Mouse (Mus musculus) ovary, postnatal 10 days (tissue): ENCODE data around the gene Aebp1.
A peak's percentile ranks its signal among the peaks of the same experiment; 100 is the strongest.
"Not testable (repeated sequence)": the region's sequence is repeated elsewhere in the genome, so short reads cannot be mapped to it uniquely, and the experiment has no call there.

Experiments used
- DNase-seq: peaks from one replicate; pipeline ENCODE4 v3.0.0; 2022; ENCODE audit warnings: low spot score

The Aebp1 gene

GRCm38 (mm10) chr11:5855902-5856301, 5.8 kb upstream of the Aebp1 start:
- no peak for DNase-seq

DNA sequence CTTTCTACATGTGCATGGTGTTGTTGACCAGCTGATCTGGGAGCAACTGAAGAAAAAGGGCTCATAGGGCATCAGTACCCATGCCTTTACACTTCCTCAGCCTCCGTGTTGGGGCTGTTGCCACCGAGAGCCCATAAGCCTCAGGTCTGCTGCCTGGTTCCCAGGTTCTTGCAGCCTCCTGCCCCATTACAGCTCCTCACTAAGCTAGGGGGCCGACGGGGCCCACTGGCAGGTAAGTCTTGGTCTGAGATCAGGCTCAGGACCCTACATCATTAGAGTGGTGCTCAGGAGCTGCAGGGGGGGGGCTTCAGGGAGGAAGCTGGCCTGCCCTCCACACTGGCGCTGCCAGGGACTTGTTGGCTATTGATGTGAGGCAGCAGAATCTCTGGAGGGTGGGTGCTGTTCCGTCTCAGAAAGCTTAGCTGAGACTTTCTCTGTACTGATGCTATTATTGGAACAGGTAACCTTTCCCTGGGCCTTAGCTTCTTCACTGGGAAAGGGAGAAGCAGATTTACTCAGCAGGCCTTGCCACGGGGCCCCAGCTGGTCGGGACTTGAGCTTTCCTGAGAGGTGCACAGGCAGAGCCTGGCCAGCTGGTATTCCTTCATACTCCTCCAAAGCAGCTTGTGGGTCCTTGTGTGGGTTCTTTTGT, 5.1 kb upstream of the Aebp1 start:
- no peak for DNase-seq

DNA sequence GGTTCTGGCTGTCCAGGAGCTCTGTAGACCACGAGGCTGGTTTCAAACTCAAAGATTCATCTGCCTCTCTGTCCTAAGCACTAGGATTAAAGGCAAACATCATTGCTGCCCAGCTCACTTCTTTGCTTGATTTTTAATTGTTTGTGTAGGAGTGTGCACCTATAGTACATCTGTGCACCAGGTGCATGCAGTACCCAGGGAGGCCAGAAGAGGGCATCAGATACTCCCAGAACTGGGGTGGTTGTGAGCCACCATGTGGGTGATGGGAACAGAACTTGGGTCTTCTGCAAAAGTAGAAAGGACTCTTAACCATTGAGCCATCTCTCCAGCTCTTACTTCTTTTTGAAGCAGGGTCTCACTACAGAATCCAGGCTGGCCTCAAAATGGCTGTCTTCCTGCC, 3.0 kb upstream of the Aebp1 start:
- no peak for DNase-seq

GRCm38 (mm10) chr11:5859883-5860550, 1.7 kb upstream of the Aebp1 start:
- no peak for DNase-seq

DNA sequence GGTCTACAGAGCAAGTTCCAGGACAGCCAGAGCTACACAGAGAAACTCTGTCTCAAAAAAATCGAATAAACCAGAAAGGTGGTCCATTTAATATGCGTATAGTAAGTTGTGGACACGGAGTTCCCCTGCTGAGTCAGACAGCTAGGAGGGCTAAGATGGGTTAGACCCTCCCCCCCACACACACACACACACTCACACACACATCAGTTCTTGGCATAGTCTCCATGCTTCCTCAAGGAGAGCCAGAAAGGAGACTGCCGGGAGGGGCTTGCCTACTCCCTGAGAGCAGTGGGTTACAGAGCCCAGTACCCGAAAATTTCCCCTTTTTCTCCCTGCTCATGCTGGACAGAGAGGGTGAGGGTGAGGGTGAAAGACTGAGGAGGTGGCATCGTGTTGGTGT, 1.1 kb upstream of the Aebp1 start:
- no peak for DNase-seq

GRCm38 (mm10) chr11:5862394-5863105, 803 bp downstream of the Aebp1 start:
- DNase-seq: no peak

DNA sequence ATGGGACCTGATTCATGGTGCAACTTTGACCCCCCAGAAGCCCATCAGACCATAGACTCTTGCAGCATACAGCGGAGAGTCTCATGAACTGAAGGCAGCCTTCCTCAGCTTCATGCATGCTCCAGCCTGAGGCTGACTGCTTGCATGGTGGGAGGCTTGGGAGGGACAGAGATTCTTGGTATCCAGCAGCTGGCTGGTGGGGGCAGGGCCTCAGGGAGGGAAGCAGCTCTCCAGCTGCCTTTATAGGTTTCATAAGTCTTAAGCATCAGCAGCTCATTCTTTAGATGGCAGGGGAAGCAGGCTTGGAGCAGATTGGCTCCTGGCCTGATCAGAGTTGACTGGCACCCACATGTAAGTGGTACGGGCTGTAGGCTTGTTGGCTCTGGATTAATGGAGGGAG, 5.4 kb downstream of the Aebp1 start:
- DNase-seq: no peak

- no peak for DNase-seq
Measured at GRCm38 (mm10) chr11:5868324-5868723, 6.6 kb downstream of the Aebp1 start.

DNA sequence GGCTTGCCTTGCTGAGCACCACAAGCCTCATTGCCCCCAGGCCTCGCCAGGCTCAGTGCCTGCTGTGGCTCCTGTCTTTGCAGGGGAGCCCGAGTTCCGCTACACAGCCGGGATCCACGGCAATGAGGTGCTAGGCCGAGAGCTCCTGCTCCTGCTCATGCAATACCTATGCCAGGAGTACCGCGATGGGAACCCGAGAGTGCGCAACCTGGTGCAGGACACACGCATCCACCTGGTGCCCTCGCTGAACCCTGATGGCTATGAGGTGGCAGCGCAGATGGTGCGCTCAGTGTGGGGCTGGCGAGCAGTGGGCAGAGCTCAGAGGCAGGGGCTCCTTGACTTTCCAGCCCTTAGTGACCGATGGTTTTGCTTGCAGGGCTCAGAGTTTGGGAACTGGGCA, 7.6 kb downstream of the Aebp1 start:
- DNase-seq: no peak

GRCm38 (mm10) chr11:5870069-5870468, 8.3 kb downstream of the Aebp1 start:
- no peak for DNase-seq

DNA sequence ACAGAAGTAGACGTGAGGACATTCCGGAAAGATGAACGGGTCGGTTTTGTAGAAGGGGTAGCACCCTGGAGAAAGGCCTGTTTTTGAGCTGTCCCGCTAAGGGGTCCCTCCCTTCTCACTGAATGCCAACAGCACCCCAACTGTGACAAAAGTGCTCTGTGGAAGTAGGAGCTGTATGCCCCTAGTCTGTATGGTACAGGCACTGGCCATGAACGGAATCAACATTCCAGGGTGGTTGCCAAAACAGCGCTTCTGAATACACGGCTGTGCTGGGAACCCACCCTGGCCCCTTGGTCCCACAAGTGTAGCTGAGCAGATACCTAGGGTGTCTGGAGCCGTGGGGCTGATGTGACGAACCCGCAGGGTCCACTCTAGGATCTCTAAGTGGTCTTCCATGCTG, 11.0 kb downstream of the Aebp1 start:
- DNase-seq: no peak

- no peak for DNase-seq
Measured at GRCm38 (mm10) chr11:5873192-5873591, 11.4 kb downstream of the Aebp1 start.

DNA sequence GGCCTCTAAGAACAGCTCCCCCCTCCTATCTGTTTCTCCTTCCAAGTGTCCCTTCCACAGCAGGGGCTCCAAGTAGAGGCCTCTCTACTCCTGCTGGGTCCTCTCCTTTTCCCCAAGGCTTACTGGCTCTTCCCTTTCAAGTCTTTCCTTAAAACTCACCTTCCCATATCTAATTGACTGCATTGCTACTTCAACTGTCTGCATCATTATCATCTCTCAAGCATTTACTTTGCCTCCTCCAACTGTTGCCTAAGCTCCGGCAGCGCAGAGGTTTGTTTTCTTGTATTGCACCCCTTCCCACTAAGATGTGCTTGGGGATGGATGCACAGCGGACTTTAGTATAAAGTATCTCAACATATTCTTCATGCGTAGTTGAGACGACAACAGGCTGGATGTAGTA, 15.7 kb downstream of the Aebp1 start:
- no peak for DNase-seq

GRCm38 (mm10) chr11:5877921-5878526, 16.3 kb downstream of the Aebp1 start, which contains the start of gene Pold2:
Gene Pold2, minus strand, starts transcription at chr11:5878292.
- peak; percentile 91 for DNase-seq

- no peak for DNase-seq
Measured at GRCm38 (mm10) chr11:5878661-5879060, 16.9 kb downstream of the Aebp1 start.

GRCm38 (mm10) chr11:5879905-5880304, 18.2 kb downstream of the Aebp1 start:
- DNase-seq: no peak

GRCm38 (mm10) chr11:5882518-5882917, 20.8 kb downstream of the Aebp1 start:
- no peak for DNase-seq

DNA sequence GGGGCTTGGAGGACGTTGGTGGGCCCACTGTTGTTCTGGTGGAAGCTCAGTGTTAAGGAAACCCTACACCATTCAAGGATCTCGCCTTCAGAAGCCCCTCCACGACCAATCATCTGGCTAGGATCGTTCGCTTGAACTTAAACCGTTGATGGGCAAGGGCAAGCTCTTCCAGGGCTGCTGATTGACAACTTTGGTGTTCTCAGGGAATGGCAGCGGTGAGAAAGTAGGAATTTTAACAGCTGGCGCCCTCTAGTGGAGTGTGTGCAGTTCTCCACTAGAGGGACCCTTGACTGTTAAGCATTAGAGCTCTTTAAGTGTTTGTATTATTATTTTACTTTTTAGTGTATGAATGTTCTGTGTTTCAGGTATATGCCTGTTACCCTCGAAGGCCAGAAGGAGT, 24.4 kb downstream of the Aebp1 start:
- no peak for DNase-seq

GRCm38 (mm10) chr11:5887250-5887649, 25.5 kb downstream of the Aebp1 start:
- no peak for DNase-seq

GRCm38 (mm10) chr11:5888563-5888962, 26.8 kb downstream of the Aebp1 start:
- not testable (repeated sequence) for DNase-seq

DNA sequence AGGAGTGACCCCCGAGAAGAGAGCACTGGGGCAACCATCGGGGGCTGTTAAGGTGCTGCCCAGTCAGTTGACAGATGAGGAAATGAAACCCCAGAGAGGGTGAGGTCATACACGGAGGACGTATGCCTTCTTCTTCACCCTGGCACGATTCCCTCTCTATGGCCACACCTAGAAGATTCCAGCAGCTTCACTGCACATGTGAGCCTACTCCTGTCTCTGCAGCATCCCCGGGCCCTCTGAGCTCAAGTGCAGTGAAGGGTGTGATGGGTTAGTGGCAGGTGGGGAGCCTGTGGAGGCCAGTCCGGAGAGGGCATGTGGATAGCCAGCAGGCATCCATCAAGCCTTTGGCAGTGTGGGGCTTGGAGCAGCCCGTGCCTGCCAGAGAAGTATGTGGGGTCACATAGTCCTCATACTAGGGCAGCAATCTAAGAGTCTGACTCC, 30.4 kb downstream of the Aebp1 start:
- DNase-seq: no peak

- no peak for DNase-seq
Measured at GRCm38 (mm10) chr11:5892810-5893368, 31.1 kb downstream of the Aebp1 start.
